In the genomic region with DNA sequence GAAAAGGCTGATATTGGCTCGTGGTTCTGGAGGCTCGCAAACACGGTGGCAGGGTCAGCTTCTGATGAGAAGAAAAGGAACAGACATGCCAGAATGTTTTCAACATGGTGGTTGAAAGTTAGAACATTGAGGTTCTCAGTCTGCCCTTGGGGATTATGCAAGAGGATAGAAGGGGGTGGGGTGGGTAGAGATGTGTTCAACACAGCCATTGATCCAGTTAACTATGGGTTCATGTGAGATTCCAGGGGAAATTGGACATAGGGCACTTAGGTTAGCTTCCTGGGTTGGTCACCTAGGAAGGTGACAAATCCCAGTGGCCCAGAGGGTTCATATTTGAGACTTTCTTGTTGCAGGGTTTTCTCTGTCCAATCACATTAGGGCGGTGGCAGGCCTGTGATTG, we compare ENCODE assay signal across 17 mouse cellular contexts.
"Had no signal": no experiment of that assay in that cellular context is flagged by ENCODE, and none has a peak within 500 bp of the region (broad histone marks: within the 10 kb centered on the region; RNA-seq: fewer than 3 reads in every experiment).

No protein-coding gene starts in this region.

- H3K27me3 ChIP-seq: liver, embryonic 13.5 days; liver, embryonic 15.5 days; stomach, embryonic 15.5 days had no signal

- H3K4me2 ChIP-seq: liver, embryonic 13.5 days; liver, embryonic 15.5 days; lung, embryonic 14.5 days; midbrain, embryonic 12.5 days; neural tube, embryonic 12.5 days; stomach, embryonic 15.5 days had no signal

- DNase-seq: liver, embryonic 13.5 days; lung, adult 18-20 months; lung, embryonic 14.5 days; lung, postnatal 10 days; lung, postnatal 36 days; midbrain, embryonic 14.5 days; right cerebral cortex, postnatal 14 days; thymus, adult 2 months; thymus, postnatal 25 days; thymus, postnatal 4 days had no signal

- H3K36me3 ChIP-seq: liver, embryonic 13.5 days; liver, embryonic 15.5 days; midbrain, embryonic 12.5 days; neural tube, embryonic 12.5 days; stomach, embryonic 15.5 days had no signal

- H3K9me3 ChIP-seq: liver, embryonic 13.5 days; liver, embryonic 15.5 days; megakaryocyte, embryonic 14.5 days; midbrain, embryonic 12.5 days; neural tube, embryonic 12.5 days; stomach, embryonic 15.5 days had no signal

- ATAC-seq: midbrain, embryonic 16.5 days had no signal

- H3K27ac ChIP-seq: liver, embryonic 13.5 days; liver, embryonic 15.5 days; macrophage; midbrain, embryonic 12.5 days; neural tube, embryonic 12.5 days; stomach, embryonic 15.5 days had no signal

- H3K9ac ChIP-seq: liver, embryonic 13.5 days; liver, embryonic 15.5 days; lung, embryonic 14.5 days; midbrain, embryonic 12.5 days; neural tube, embryonic 12.5 days; stomach, embryonic 15.5 days had no signal

- H3K4me3 ChIP-seq: liver, embryonic 13.5 days; liver, embryonic 15.5 days; megakaryocyte, embryonic 14.5 days; midbrain, embryonic 12.5 days; neural tube, embryonic 12.5 days; stomach, embryonic 15.5 days had no signal
